Mouse (Mus musculus): ENCODE results near the gene Zfp213. TPM values are rescaled to one million over a fixed set of nuclear protein-coding genes. Genes with fewer than 3 reads are reported as not detected.

Zfp213 gene
- 18.8 TPM for polyA plus RNA-seq (2017; shearing (Covaris generic))

GRCm38 (mm10) chr17:23563595-23564367, at the start of gene Zfp213:
Gene Zfp213 (minus strand): TSS chr17:23564238.

GRCm38 (mm10) chr17:23600641-23601622, 36.9 kb upstream of the Zfp213 start, which contains the start of gene Zscan10:
Gene Zscan10 (plus strand): TSS chr17:23600856.

GRCm38 (mm10) chr17:23598582-23599552, 34.8 kb upstream of the Zfp213 start, which contains the start of gene Zfp13:
Gene Zfp13 (minus strand): TSS chr17:23599487.

Other genes starting within 250 kb of the Zfp213 start
- gene Vmn2r115, start 220.5 kb downstream of the Zfp213 start, polyA plus RNA-seq (2017; shearing (Covaris generic)), result not detected
- not detected for gene Vmn2r116, start 179.6 kb downstream of the Zfp213 start, polyA plus RNA-seq (2017; shearing (Covaris generic))
- not detected for gene Vmn2r117, start 84.5 kb downstream of the Zfp213 start, polyA plus RNA-seq (2017; shearing (Covaris generic))
- gene Zfp13, start 35.2 kb upstream of the Zfp213 start, polyA plus RNA-seq (2017; shearing (Covaris generic)), result not detected
- 2.0 TPM for gene Zscan10, start 36.6 kb upstream of the Zfp213 start, polyA plus RNA-seq (2017; shearing (Covaris generic))
- 0.77 TPM for gene Mmp25, start 81.0 kb upstream of the Zfp213 start, polyA plus RNA-seq (2017; shearing (Covaris generic))
- gene Bicdl2, start 96.3 kb upstream of the Zfp213 start, polyA plus RNA-seq (2017; shearing (Covaris generic)), result not detected
- gene Hcfc1r1, start 109.4 kb upstream of the Zfp213 start, polyA plus RNA-seq (2017; shearing (Covaris generic)), result 68.4 TPM
- 33.8 TPM for gene Thoc6, start 109.6 kb upstream of the Zfp213 start, polyA plus RNA-seq (2017; shearing (Covaris generic))
- gene Tnfrsf12a, start 113.2 kb upstream of the Zfp213 start, polyA plus RNA-seq (2017; shearing (Covaris generic)), result 9.2 TPM
- not detected for gene Cldn6, start 115.0 kb upstream of the Zfp213 start, polyA plus RNA-seq (2017; shearing (Covaris generic))
- not detected for gene Cldn9, start 119.8 kb upstream of the Zfp213 start, polyA plus RNA-seq (2017; shearing (Covaris generic))
- not detected for gene 1520401A03Rik, start 158.5 kb upstream of the Zfp213 start, polyA plus RNA-seq (2017; shearing (Covaris generic))
- gene Pkmyt1, start 162.1 kb upstream of the Zfp213 start, polyA plus RNA-seq (2017; shearing (Covaris generic)), result 28.6 TPM
- gene Paqr4, start 176.6 kb upstream of the Zfp213 start, polyA plus RNA-seq (2017; shearing (Covaris generic)), result 10.4 TPM
- 6.0 TPM for gene Kremen2, start 181.6 kb upstream of the Zfp213 start, polyA plus RNA-seq (2017; shearing (Covaris generic))
- gene Flywch1, start 207.4 kb upstream of the Zfp213 start, polyA plus RNA-seq (2017; shearing (Covaris generic)), result 34.0 TPM
- 4.5 TPM for gene Flywch2, start 221.8 kb upstream of the Zfp213 start, polyA plus RNA-seq (2017; shearing (Covaris generic))
- 568 TPM for gene Srrm2, start 226.3 kb upstream of the Zfp213 start, polyA plus RNA-seq (2017; shearing (Covaris generic))

Measured in inflammation-experienced regulatory T-cells, adult 16 weeks (primary cell).